Mouse (Mus musculus) thymus, adult 2 months (tissue): Measurements from ENCODE around the gene Kdelr1. TPM values are rescaled to one million over a fixed set of nuclear protein-coding genes. Genes with fewer than 3 reads are reported as not detected.

Source experiments
- DNase-seq: peaks from one replicate; pipeline ENCODE4 v3.0.0; 2021
- H3K27ac ChIP-seq: fragments of 200-500 bp; 2 replicates; pipeline ENCODE4 v1.5.1; 2012; ENCODE audit warnings: low read length, control low read depth; ENCODE audit not compliant: control insufficient read depth, insufficient read depth
- H3K27me3 ChIP-seq: fragments of 200-500 bp; 2 replicates; pipeline ENCODE4 v1.6.1; 2012; ENCODE audit warnings: mild to moderate bottlenecking, low read length, moderate library complexity, mixed read lengths; ENCODE audit not compliant: control insufficient read depth, insufficient read depth
- H3K36me3 ChIP-seq: fragments of 200-500 bp; 2 replicates; pipeline ENCODE4 v1.6.1; 2012; ENCODE audit warnings: mild to moderate bottlenecking, low read length, moderate library complexity; ENCODE audit not compliant: control insufficient read depth, insufficient read depth
- H3K4me1 ChIP-seq: fragments of 200-500 bp; replicated peaks from 2 replicates; pipeline ENCODE4 v1.6.1; 2012; ENCODE audit warnings: low read length; ENCODE audit not compliant: control insufficient read depth, insufficient read depth
- H3K4me3 ChIP-seq: fragments of 200-500 bp; 2 replicates; pipeline ENCODE4 v1.5.1; 2012; ENCODE audit warnings: mild to moderate bottlenecking, low read length, control low read depth, moderate library complexity; ENCODE audit not compliant: control insufficient read depth, insufficient read depth
- CTCF ChIP-seq: fragments of 200-500 bp; IDR thresholded peaks from 2 replicates; pipeline ENCODE4 v1.5.1; 2012; ENCODE audit warnings: mild to moderate bottlenecking, control low read depth, low read length, moderate library complexity, borderline replicate concordance; ENCODE audit not compliant: control insufficient read depth, poor library complexity, insufficient read depth; ENCODE audit errors: extremely low read depth
- POLR2A ChIP-seq: fragments of 200-500 bp; IDR thresholded peaks from 2 replicates; pipeline ENCODE4 v1.6.1; 2012; ENCODE audit warnings: mild to moderate bottlenecking, low read length, control low read depth, moderate library complexity; ENCODE audit not compliant: control insufficient read depth, poor library complexity, insufficient read depth; ENCODE audit errors: extremely low read depth
- WGBS: fragments of 180-500 bp; shearing (Covaris S2); methylation state at CpG from one replicate; pipeline ENCODE4 v1.1.7; 2018; 5-methylcytosine and 5-hydroxymethylcytosine counted together
- polyA plus RNA-seq: library from polyadenylated mRNA; depleted of rRNA; stranded (reverse); fragments of >200 nt; gene quantifications from 2 replicates; pipeline ENCODE4 v1.2.3, GENCODE M21; 2012; rRNA removed

The Kdelr1 gene
- 199 and 226 TPM in 2 replicates for polyA plus RNA-seq

GRCm38 (mm10) chr7:45872624-45873023, at the start of gene Kdelr1:
Gene Kdelr1, plus strand, starts transcription at chr7:45872772.
- Histone ChIP-seq H3K27me3 (peaks cover 10% of the 10 kb centered on the region; the same call in 1 of the 2 replicates), H3K4me3 (peak within 1 kb of the TSS; percentile 69), H3K4me1 (peaks cover 14% of the 10 kb centered on the region), H3K36me3 (peaks cover 15% of the 10 kb centered on the region), H3K27ac (peak within 1 kb of the TSS; percentile 11; the same call in 1 of the 2 replicates)
- TF ChIP-seq POLR2A, result 0 out of 2 replicates have a peak, but pooled peaks have one; percentile 31
- TF ChIP-seq CTCF, result peak; percentile 87
- DNase-seq, result peak; percentile 91
- WGBS, result under 1% methylated on average over 18 of the region's 18 CpGs

- TF ChIP-seq POLR2A (no peak), CTCF (no peak)
Observed at GRCm38 (mm10) chr7:45824598-45824997, 48.0 kb upstream of the Kdelr1 start, which contains the start of gene Kcnj14. Gene Kcnj14, minus strand, starts transcription at chr7:45824782.

GRCm38 (mm10) chr7:45826631-45827030, 45.9 kb upstream of the Kdelr1 start:
- WGBS, result 91% methylated on average over 7 of the region's 7 CpGs
- Histone ChIP-seq H3K4me1 (peaks cover 8% of the 10 kb centered on the region), H3K36me3 (peaks cover 13% of the 10 kb centered on the region), H3K4me3 (no peak overlapping the region), H3K27me3 (peaks cover 2% of the 10 kb centered on the region; the same call in 1 of the 2 replicates), H3K27ac (no peak overlapping the region)
- TF ChIP-seq POLR2A, result no peak
- TF ChIP-seq CTCF, result no peak
- no peak for DNase-seq

More at GRCm38 (mm10) chr7:45824598-45824997, 48.0 kb upstream of the Kdelr1 start, which contains the start of gene Kcnj14:
- WGBS, result 90% methylated on average over 7 of the region's 7 CpGs
- peaks cover 13% of the 10 kb centered on the region for H3K36me3 ChIP-seq
- DNase-seq, result no peak
- H3K4me1 ChIP-seq, result no peaks in the 10 kb centered on the region
- no peaks in the 10 kb centered on the region for H3K27me3 ChIP-seq
- no peak within 1 kb of the TSS for H3K27ac ChIP-seq
- no peak within 1 kb of the TSS for H3K4me3 ChIP-seq

GRCm38 (mm10) chr7:45830427-45831127, 42.0 kb upstream of the Kdelr1 start, which contains the start of gene Grwd1:
Gene Grwd1, minus strand, starts transcription at chr7:45830944.
- no peak within 1 kb of the TSS for H3K27ac ChIP-seq
- peaks cover 6% of the 10 kb centered on the region for H3K36me3 ChIP-seq
- WGBS, result under 1% methylated on average over 35 of the region's 35 CpGs
- DNase-seq, result peak; percentile 77
- H3K4me1 ChIP-seq, result peaks cover 18% of the 10 kb centered on the region
- peaks cover 24% of the 10 kb centered on the region; the same call in 1 of the 2 replicates for H3K27me3 ChIP-seq
- TF ChIP-seq CTCF (0 out of 2 replicates have a peak, but pooled peaks have one; percentile 14), POLR2A (no peak)
- peak within 1 kb of the TSS; percentile 64 for H3K4me3 ChIP-seq

- no peak overlapping the region for H3K27ac ChIP-seq
- WGBS, result 28% methylated on average over 5 of the region's 5 CpGs
- H3K36me3 ChIP-seq, result peaks cover under 1% of the 10 kb centered on the region; the same call in 1 of the 2 replicates
- TF ChIP-seq CTCF (no peak), POLR2A (no peak)
- peaks cover 18% of the 10 kb centered on the region for H3K4me1 ChIP-seq
- no peak for DNase-seq
- H3K4me3 ChIP-seq, result no peak overlapping the region
- H3K27me3 ChIP-seq, result peaks cover 24% of the 10 kb centered on the region; the same call in 1 of the 2 replicates
Observed at GRCm38 (mm10) chr7:45831128-45831525, 41.4 kb upstream of the Kdelr1 start.

- H3K27me3 ChIP-seq, result peaks cover 24% of the 10 kb centered on the region; the same call in 1 of the 2 replicates
- no peak overlapping the region for H3K27ac ChIP-seq
- H3K36me3 ChIP-seq, result no peaks in the 10 kb centered on the region
- TF ChIP-seq POLR2A (no peak), CTCF (no peak)
- H3K4me3 ChIP-seq, result no peak overlapping the region
- 20% methylated on average over 30 of the region's 30 CpGs for WGBS
- no peak for DNase-seq
- peaks cover 18% of the 10 kb centered on the region for H3K4me1 ChIP-seq
Observed at GRCm38 (mm10) chr7:45832428-45832827, 40.1 kb upstream of the Kdelr1 start.
